Mouse (Mus musculus): Measurements from ENCODE around the gene Fbln1.
"Not testable (repeated sequence)": the region's sequence is repeated elsewhere in the genome, so short reads cannot be mapped to it uniquely, and the experiment has no call there.

Fbln1 gene

GRCm38 (mm10) chr15:85295544-85295943, 89.8 kb downstream of the Fbln1 start:
- no peak for DNase-seq (ENCODE audit: low spot score)

GRCm38 (mm10) chr15:85295977-85296376, 90.2 kb downstream of the Fbln1 start:
- DNase-seq (ENCODE audit: low spot score), result no peak

GRCm38 (mm10) chr15:85296538-85296937, 90.8 kb downstream of the Fbln1 start:
- DNase-seq (ENCODE audit: low spot score), result no peak

- DNase-seq (ENCODE audit: low spot score), result no peak
Observed at GRCm38 (mm10) chr15:85298167-85298781, 92.5 kb downstream of the Fbln1 start.

GRCm38 (mm10) chr15:85298946-85299345, 93.2 kb downstream of the Fbln1 start:
- DNase-seq (ENCODE audit: low spot score), result no peak

- DNase-seq (ENCODE audit: low spot score), result no peak
Observed at GRCm38 (mm10) chr15:85303241-85303640, 97.5 kb downstream of the Fbln1 start.

- no peak for DNase-seq (ENCODE audit: low spot score)
Observed at GRCm38 (mm10) chr15:85303976-85304375, 98.2 kb downstream of the Fbln1 start.

- DNase-seq (ENCODE audit: low spot score), result no peak
Observed at GRCm38 (mm10) chr15:85307061-85307660, 101.4 kb downstream of the Fbln1 start.

GRCm38 (mm10) chr15:85311058-85311657, 105.4 kb downstream of the Fbln1 start:
- DNase-seq (ENCODE audit: low spot score), result no peak

- peak; percentile 81 for DNase-seq (ENCODE audit: low spot score)
Observed at GRCm38 (mm10) chr15:85315378-85316025, 109.8 kb downstream of the Fbln1 start.

GRCm38 (mm10) chr15:85316342-85317140, 110.8 kb downstream of the Fbln1 start:
- no peak for DNase-seq (ENCODE audit: low spot score)

- DNase-seq (ENCODE audit: low spot score), result no peak
Observed at GRCm38 (mm10) chr15:85319924-85320668, 114.3 kb downstream of the Fbln1 start.

- DNase-seq (ENCODE audit: low spot score), result no peak
Observed at GRCm38 (mm10) chr15:85323214-85323613, 117.5 kb downstream of the Fbln1 start.

- DNase-seq (ENCODE audit: low spot score), result no peak
Observed at GRCm38 (mm10) chr15:85324426-85324825, 118.7 kb downstream of the Fbln1 start.

- DNase-seq (ENCODE audit: low spot score), result no peak
Observed at GRCm38 (mm10) chr15:85327808-85328207, 122.1 kb downstream of the Fbln1 start.

- DNase-seq (ENCODE audit: low spot score), result not testable (repeated sequence)
Observed at GRCm38 (mm10) chr15:85328455-85328854, 122.7 kb downstream of the Fbln1 start.

GRCm38 (mm10) chr15:85329096-85329495, 123.3 kb downstream of the Fbln1 start:
- DNase-seq (ENCODE audit: low spot score), result no peak

GRCm38 (mm10) chr15:85330024-85330423, 124.3 kb downstream of the Fbln1 start:
- DNase-seq (ENCODE audit: low spot score), result no peak

GRCm38 (mm10) chr15:85333511-85333910, 127.8 kb downstream of the Fbln1 start:
- DNase-seq (ENCODE audit: low spot score), result not testable (repeated sequence)

- DNase-seq (ENCODE audit: low spot score), result no peak
Observed at GRCm38 (mm10) chr15:85334234-85334633, 128.5 kb downstream of the Fbln1 start.

- DNase-seq (ENCODE audit: low spot score), result no peak
Observed at GRCm38 (mm10) chr15:85335671-85336300, 130.0 kb downstream of the Fbln1 start, which contains the start of gene Atxn10. TSS of gene Atxn10 (plus strand) at chr15:85336245.
